Mouse (Mus musculus) heart, embryonic 14.5 days (tissue): ENCODE measurements around the gene Hk1. TPM values are rescaled to one million over a fixed set of nuclear protein-coding genes. Genes with fewer than 3 reads are reported as not detected.

ENCODE experiments used
- ATAC-seq: fragments of 200-750 bp; cut with Nextera tagmentation; 2 replicates; pipeline ENCODE4 v1.8.0; 2017; ENCODE audit warnings: low read depth, moderate TSS enrichment; ENCODE audit not compliant: insufficient number of reproducible peaks, insufficient read depth, low FRiP score
- H3K27ac ChIP-seq, 2 experiments: fragments of 200-500 bp in 1 of 2; fragments of 300-500 bp in 1 of 2; sonication (generic) in 1 of 2; replicated peaks in 1 of 2; 2 replicates each; pipeline ENCODE4 v1.5.1; 2012 to 2014; ENCODE audit warnings: low read depth in 2 of 2, low read length in 2 of 2, control low read depth in 1 of 2, mild to moderate bottlenecking in 1 of 2, mixed read lengths in 1 of 2; ENCODE audit not compliant: control insufficient read depth in 1 of 2, insufficient read depth in 1 of 2
- H3K27me3 ChIP-seq: fragments of 300-500 bp; sonication (generic); 2 replicates; pipeline ENCODE4 v1.6.1; 2014; ENCODE audit warnings: mild to moderate bottlenecking, low read length, control low read depth; ENCODE audit not compliant: control insufficient read depth, insufficient read depth
- H3K36me3 ChIP-seq: fragments of 300-500 bp; sonication (generic); 2 replicates; pipeline ENCODE4 v1.6.1; 2014; ENCODE audit warnings: mild to moderate bottlenecking, control low read depth, low read length, mixed read lengths; ENCODE audit not compliant: control insufficient read depth, insufficient read depth
- H3K4me1 ChIP-seq, 2 experiments: fragments of 200-500 bp in 1 of 2; fragments of 300-500 bp in 1 of 2; sonication (generic) in 1 of 2; 2 replicates each; pipeline ENCODE4 v1.6.1; 2012 to 2014; ENCODE audit warnings: low read length in 2 of 2, control low read depth in 1 of 2, mixed read lengths in 1 of 2; ENCODE audit not compliant: control insufficient read depth in 2 of 2, insufficient read depth in 2 of 2
- H3K4me2 ChIP-seq: fragments of 300-500 bp; sonication (generic); 2 replicates; pipeline ENCODE4 v1.6.1; 2014; ENCODE audit warnings: mild to moderate bottlenecking, low read length
- H3K4me3 ChIP-seq, 2 experiments: fragments of 200-500 bp in 1 of 2; fragments of 300-500 bp in 1 of 2; sonication (generic) in 1 of 2; 2 replicates each; pipeline ENCODE4 v1.5.1; 2012 to 2014; ENCODE audit warnings: low read length in 2 of 2, mild to moderate bottlenecking in 2 of 2, control low read depth in 1 of 2, low read depth in 1 of 2, moderate library complexity in 1 of 2; ENCODE audit not compliant: control insufficient read depth in 1 of 2, insufficient read depth in 1 of 2
- H3K9ac ChIP-seq: fragments of 300-500 bp; sonication (generic); 2 replicates; pipeline ENCODE4 v1.6.1; 2014; ENCODE audit warnings: mild to moderate bottlenecking, low read length
- H3K9me3 ChIP-seq: fragments of 300-500 bp; sonication (generic); 2 replicates; pipeline ENCODE4 v1.6.1; 2016; ENCODE audit warnings: low read length, control low read depth; ENCODE audit not compliant: control insufficient read depth
- WGBS: fragments of 180-500 bp; shearing (Covaris S2); extraction: QIAGEN DNeasy Blood & Tissue Kit; methylation state at CpG from one replicate; pipeline ENCODE4 v1.1.7; 2014; 5-methylcytosine and 5-hydroxymethylcytosine counted together
- polyA plus RNA-seq: library from polyadenylated mRNA; unstranded; fragments of >200 nt; fragmentation: Nextera tagmentation; extraction: Ambion mirVana; gene quantifications from 2 replicates; pipeline ENCODE4 v1.2.1, GENCODE M21; 2014

Hk1 gene
- polyA plus RNA-seq, 1 experiment from 2014 or later, result 112 TPM

DNA sequence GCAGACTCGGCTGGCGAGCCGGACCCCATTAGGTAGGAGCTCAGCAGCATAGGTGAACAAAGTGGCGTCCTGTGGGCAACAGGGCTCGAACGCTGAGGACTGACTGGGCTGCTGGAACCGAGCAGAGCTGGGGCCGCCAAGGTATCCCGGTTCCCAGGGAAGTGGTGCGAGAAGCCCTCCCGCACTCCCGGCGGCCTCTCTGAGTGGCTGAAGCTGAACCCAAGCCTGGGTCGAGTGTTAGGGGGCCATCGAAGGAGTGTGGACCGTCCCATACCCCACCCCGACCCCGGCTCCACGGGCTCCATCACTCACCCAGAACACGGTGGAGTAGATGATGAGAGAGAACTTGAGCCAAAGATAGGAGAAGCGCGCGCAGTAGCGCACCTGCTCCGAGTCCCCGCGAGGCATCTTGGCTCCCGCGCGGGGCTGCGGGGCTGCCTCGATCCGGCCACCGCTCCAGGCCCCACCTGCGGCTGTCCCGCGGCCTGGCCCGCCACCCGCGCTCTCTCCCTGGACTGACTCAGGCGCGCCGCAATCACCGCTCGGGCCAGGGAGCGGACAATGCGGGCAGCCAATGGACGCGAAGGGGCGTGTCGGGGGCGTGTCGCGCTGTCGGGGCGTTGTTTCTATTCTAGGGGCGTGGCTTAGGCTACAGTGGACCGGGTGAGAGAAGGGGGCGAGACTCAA is 148.9 kb downstream of the Hk1 start, which contains the start of gene Tspan15:
Gene Tspan15 (minus strand): TSS at position 544 of the 687 bp plus-strand sequence.
- Histone ChIP-seq H3K9me3 (no peaks in the 10 kb centered on the region), H3K4me2 (peak within 1 kb of the TSS; percentile 99), H3K4me3 (peak within 1 kb of the TSS; percentile 60), H3K27me3 (no peaks in the 10 kb centered on the region), H3K36me3 (no peaks in the 10 kb centered on the region), H3K9ac (peak within 1 kb of the TSS; percentile 70), H3K4me1 (peaks cover 4 to 5% of the 10 kb centered on the region in 2 experiments; a peak in 2 of 4 replicates), H3K27ac (no peak within 1 kb of the TSS)
- ATAC-seq, result peak; percentile 96
- under 1% methylated on average over 59 of the region's 59 CpGs for WGBS

DNA sequence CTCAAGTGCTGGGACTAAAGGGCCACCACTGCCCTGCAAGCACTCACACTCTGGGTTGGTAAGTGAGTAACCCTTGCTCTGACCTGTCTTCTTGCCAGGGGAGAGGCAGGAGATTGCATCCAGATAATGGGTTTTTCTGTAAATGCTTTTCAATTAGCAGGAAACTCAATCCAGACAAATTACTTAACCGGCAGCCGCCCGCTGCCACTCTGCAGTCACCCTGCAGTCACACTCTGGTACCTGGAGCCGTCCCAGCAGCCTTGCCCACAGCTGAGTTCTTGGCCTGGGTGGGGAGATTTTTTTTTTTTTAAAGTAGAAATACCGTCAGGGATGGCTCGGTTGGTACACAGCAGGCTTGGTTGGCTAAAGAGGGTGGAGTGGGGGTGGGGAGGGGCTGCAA is 151.6 kb downstream of the Hk1 start:
- no peaks in the 10 kb centered on the region for H3K36me3 ChIP-seq
- ATAC-seq, result no peak
- H3K4me2 ChIP-seq, result no peak overlapping the region
- H3K4me3 ChIP-seq, result no peak overlapping the region
- no peak overlapping the region for H3K27ac ChIP-seq
- no peaks in the 10 kb centered on the region for H3K9me3 ChIP-seq
- 74% methylated on average over 6 of the region's 6 CpGs for WGBS
- peaks cover 4 to 5% of the 10 kb centered on the region in 2 experiments; a peak in 2 of 4 replicates for H3K4me1 ChIP-seq
- no peaks in the 10 kb centered on the region for H3K27me3 ChIP-seq
- H3K9ac ChIP-seq, result no peak overlapping the region

DNA sequence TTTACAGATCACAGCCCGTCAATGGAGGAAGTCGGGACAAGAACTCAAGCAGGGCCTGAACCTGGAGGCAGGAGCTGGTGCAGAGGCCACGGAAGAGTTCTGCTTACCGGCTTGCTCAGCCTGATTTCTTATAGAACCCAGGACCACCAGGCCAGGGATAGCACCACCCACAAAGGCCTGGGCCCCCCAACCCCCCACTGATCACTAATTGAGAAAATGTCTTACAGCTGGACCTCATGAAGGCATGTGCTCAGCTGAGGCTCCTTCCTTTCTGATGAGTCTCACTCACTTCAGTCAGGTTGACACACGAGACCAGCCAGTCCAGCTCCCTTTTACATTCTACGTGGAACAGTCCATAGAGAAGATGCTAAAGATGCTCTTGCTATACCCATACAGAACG is 153.9 kb downstream of the Hk1 start:
- H3K36me3 ChIP-seq, result no peaks in the 10 kb centered on the region
- WGBS, result 75% methylated on average over 7 of the region's 7 CpGs
- no peak for ATAC-seq
- H3K9me3 ChIP-seq, result no peaks in the 10 kb centered on the region
- H3K9ac ChIP-seq, result no peak overlapping the region
- H3K4me3 ChIP-seq, result no peak overlapping the region
- H3K27ac ChIP-seq, result no peak overlapping the region
- peaks cover 0 to 5% of the 10 kb centered on the region in 2 experiments; a peak in 1 of 4 replicates for H3K4me1 ChIP-seq
- no peaks in the 10 kb centered on the region for H3K27me3 ChIP-seq
- no peak overlapping the region for H3K4me2 ChIP-seq

DNA sequence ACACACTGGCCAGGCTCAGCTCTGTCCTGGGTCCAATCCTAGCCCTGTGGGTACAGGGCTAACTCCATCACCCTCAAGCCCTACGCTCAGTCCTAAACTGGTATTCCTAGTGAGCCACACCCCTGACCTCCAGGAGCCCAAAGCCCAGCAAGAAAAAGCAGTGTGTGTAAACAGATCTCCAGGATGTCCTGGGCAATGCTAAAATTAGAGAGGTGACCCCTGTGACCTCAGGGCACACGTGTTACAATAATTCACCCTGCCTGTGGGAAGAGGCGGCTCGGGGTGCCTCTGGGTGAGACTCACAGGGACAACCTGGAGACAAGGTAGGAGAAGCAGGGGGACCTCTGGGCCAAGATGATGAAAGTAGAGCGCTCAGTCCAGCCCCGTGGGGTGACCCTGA is 155.5 kb downstream of the Hk1 start:
- Histone ChIP-seq H3K27ac (no peak overlapping the region), H3K4me3 (no peak overlapping the region), H3K4me2 (no peak overlapping the region), H3K4me1 (no peaks in the 10 kb centered on the region; a peak in 1 of 4 replicates), H3K9ac (no peak overlapping the region), H3K36me3 (no peaks in the 10 kb centered on the region), H3K9me3 (no peaks in the 10 kb centered on the region), H3K27me3 (no peaks in the 10 kb centered on the region)
- ATAC-seq, result no peak
- WGBS, result 45% methylated on average over 6 of the region's 6 CpGs

DNA sequence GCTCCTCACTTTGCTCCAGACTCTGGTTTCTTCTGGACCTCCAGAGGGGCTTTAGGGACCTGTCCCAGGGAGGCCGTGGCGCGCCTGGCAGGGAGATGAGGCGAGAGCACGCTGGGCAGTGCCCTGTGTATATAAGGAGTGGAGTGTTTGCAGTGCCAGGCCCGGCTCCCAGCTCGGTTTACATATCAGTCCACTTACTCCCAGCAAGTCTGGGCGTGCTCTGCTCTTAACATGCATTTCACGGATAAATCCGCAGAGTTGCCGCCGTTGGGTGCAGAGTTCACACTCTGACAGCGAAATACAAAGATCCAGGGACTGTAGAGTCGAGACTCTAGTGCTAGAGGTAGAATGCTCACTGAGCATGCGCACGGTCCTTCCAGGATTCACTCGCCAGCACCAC is 156.9 kb downstream of the Hk1 start:
- no peaks in the 10 kb centered on the region for H3K27me3 ChIP-seq
- no peaks in the 10 kb centered on the region for H3K9me3 ChIP-seq
- H3K4me3 ChIP-seq, result no peak overlapping the region
- ATAC-seq, result no peak
- H3K4me2 ChIP-seq, result no peak overlapping the region
- H3K9ac ChIP-seq, result no peak overlapping the region
- no peaks in the 10 kb centered on the region for H3K36me3 ChIP-seq
- no peak overlapping the region for H3K27ac ChIP-seq
- WGBS, result 81% methylated on average over 17 of the region's 17 CpGs
- no peaks in the 10 kb centered on the region; a peak in 1 of 4 replicates for H3K4me1 ChIP-seq

DNA sequence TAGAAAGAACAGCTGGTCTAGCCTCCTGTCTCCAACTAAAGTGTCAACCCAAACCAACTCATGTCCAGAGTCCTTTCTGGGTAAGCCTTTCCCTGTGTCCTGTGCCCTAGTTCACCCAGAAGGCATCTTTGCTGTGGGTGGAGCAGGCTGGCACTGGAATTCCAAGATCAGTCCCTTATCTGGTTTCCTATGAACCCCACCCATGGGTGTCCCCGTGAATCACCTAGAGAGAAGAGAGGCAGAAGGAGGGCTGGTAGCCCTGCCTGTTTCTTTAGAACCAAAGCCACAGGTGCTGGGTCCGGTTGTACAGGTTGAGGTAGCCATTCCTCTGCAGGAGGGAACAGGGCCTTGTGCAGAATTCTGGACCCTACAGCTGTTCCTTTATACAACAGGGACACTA is 158.1 kb downstream of the Hk1 start:
- 67% methylated on average over 2 of the region's 2 CpGs for WGBS
- Histone ChIP-seq H3K36me3 (no peaks in the 10 kb centered on the region), H3K9ac (no peak overlapping the region), H3K9me3 (no peaks in the 10 kb centered on the region), H3K27me3 (no peaks in the 10 kb centered on the region), H3K27ac (no peak overlapping the region), H3K4me2 (no peak overlapping the region), H3K4me1 (no peaks in the 10 kb centered on the region; a peak in 1 of 4 replicates), H3K4me3 (no peak overlapping the region)
- ATAC-seq, result no peak

DNA sequence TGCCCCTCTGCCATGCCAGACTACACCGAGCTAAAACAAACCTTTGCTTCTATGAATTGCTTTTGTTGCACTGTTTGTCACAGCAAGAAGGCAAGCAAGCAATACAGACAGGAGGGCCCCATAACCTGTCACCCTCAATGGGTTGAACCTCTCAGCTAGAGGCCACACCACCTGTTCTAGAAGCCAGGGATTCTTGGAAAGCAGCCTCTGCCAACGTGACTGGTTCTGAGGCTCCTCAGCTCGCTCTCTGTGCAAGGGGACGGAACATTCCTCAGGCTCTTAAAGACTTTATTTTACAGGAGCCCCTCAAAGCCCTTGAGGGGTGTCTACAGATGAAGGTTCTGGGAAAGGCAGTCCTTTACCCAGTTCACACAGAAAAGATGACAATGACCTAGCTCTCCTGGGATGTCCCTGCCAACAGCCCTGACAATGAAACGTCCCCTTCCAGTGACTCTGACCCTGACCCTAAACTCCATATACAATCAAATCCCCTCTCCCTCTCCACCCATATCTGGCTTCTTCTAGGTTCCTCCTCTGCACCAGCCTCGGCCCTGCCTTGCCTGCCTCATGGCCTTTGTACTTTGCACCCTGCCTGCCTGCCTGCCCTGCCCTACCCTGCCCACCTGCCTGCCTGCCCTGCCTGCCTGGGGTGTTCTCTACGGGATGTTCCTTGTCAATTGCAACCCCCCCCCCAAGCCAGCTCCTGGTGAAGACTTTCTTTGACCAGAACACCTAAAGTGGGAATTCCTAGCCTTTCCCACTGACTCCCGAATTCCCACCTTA is 158.8 kb downstream of the Hk1 start:
- Histone ChIP-seq H3K9ac (no peak overlapping the region), H3K4me3 (no peak overlapping the region), H3K4me2 (no peak overlapping the region), H3K27me3 (no peaks in the 10 kb centered on the region), H3K9me3 (no peaks in the 10 kb centered on the region), H3K27ac (no peak overlapping the region), H3K4me1 (no peaks in the 10 kb centered on the region; a peak in 1 of 4 replicates), H3K36me3 (no peaks in the 10 kb centered on the region)
- WGBS, result 76% methylated on average over 8 of the region's 8 CpGs
- no peak for ATAC-seq
